Mouse (Mus musculus): Measurements from ENCODE around the gene Zc3h15. TPM values are rescaled to one million over a fixed set of nuclear protein-coding genes. Genes with fewer than 3 reads are reported as not detected.

Gene Zc3h15
- total RNA-seq, 2 experiments from 2014 or later, result 133 to 134 TPM

DNA sequence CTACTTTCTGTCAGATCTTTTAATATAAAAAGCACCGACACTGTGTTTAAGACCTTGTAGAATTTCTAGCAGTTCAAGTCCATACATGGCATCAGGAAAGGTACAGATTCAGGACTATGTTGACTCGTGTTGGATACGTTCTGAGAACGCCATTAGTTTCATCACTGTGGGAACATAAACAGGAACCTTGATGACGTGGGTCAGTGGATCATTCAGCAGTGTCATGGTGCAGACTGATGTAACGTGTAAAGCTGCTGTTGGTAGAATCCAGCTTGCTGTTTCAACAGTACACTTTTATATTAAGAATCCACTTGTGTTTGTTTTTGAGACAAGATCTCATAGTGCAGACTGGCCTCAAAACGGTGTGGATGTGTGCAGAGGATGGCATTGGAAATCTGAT lies 28.8 kb downstream of the Zc3h15 start:
- intact Hi-C loops (cut with DNase I), result no loop called here
- no peak for DNase-seq (ENCODE audit: low spot score in 2 of 2)

DNA sequence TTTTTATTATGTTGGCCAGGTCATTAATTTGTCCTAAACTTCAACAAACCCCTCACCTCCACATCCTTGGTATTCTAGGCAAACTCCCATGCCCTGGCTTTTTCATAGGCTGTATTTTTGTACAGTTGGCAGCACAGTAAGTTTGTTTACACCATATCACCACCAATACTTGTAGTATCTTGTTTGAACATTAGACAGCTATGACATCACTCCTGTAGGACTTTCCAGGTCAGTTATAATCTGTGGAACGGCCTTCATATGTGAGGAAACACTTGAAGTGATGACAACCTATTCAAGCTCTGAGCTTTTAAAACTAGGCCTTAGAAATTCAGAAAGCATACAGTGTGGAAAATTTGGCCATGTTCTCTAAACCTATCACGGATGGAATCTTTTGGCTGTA lies 29.6 kb downstream of the Zc3h15 start:
- intact Hi-C loops (cut with DNase I), result no loop called here

DNA sequence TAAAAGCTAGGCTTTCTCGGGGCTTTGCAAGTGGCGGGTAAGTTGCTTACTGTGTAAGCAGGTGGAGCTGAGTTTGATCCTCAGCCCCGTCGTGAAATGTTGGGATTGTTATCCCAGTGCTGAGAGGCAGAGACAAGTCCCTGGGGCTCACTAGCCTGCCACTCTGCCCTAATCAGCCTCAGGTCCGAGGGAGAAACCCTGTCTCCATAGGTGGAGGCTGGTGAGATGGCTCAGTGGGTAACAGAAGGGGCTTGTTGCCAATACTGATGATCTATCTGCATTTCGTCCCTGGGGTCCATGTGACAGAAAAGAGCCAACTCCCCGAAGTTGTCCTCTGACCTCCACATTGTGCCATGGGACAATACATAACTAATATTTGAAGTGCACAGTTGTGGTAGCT lies 30.2 kb downstream of the Zc3h15 start:
- no peak for DNase-seq (ENCODE audit: low spot score in 2 of 2)
- intact Hi-C loops (cut with DNase I), result no loop called here

More for the DNA sequence above, 29.6 kb downstream of the Zc3h15 start:
- no peak for DNase-seq (ENCODE audit: low spot score in 2 of 2)

DNA sequence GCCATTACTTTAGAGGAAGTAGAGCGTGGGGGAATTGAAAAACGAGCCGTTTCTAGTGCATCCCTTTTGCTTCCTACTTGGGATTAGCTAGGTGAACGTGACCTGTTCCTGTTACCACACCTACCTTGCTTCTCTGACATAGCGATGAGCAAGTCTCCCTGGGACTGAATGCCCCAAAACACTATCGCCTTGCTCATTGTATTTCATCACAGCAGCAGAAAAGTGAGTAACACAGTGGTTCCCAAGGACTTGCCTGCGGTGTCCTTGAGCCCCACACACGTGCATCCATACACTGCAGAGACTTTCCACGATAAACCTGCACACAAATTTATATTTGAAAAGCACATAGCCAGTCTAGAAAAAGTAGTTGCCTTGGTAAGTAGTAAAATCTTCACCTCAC lies 30.7 kb downstream of the Zc3h15 start:
- intact Hi-C loops (cut with DNase I), result no loop called here

DNA sequence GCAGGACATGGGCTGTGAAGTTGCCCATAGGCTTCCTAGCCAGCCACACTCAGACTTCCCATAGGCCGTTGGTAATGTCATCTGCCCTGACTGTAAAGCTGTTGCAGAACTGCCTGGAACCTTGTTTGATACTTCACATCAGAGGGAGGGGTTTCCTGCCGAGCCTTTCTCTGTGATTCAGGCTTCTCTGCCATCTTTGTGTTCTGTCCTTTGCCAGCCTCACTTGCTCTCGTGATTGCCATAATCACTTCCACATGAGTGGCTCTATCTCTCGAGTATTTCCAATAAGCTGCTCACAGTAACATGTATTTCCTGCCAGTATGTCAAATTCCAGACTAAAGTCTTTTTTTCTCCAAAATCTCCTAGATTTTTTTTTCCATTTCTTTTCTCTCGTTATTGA lies 31.4 kb downstream of the Zc3h15 start:
- no peak for DNase-seq (ENCODE audit: low spot score in 2 of 2)
- intact Hi-C loops (cut with DNase I), result no loop called here

More for the DNA sequence above, 30.7 kb downstream of the Zc3h15 start:
- DNase-seq (ENCODE audit: low spot score in 2 of 2), result no peak

DNA sequence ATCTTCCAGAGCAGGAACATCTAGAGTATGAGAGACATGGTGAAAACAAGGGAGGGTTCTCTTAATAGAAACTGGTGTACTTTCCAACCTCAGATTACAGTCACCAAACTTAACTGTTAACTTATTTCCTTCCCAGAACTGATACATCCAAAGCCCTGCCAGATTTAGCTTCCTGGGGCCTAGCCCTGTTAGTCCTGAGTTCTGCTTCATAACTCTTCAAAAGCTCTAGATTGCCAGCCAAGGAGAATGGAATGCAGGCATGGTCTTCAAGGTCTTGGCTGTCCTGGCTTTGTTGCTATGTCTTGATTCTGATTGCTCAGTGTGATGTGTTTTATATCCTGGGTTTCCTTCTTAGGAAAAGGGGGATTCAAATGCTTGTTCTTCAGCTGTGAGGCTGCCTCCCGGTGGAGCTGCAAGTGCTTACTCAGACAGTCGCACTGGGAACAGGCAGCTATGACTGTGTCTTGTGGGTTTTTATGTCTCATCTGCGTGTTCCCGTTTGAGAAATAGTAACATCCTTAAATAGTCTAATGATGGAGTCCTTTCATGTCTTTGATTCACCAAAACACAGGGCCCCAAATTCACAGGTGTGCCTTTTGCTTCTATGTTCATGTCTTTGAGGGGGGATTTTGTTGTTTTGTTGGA lies 32.1 kb downstream of the Zc3h15 start:
- intact Hi-C loops (cut with DNase I), result no loop called here
- DNase-seq (ENCODE audit: low spot score in 2 of 2), result no peak

DNA sequence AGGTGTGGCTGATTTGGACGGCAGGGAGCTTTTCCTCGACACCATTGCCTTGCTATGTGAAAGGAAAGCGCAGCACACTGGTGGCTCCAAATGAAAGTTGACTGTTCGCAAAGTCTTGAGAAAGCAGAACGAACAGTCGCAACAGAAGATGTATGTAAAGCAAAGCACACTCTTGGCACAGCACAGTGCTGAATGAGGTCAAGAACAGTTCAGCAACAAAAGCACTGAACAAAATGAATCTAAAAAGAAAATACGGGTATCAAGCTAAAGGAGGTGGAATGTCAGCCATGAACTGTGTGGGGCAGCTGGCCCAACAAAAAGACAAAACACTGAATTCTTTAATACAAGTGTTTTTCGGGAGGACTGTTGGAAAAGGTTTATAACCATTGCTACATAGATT lies 37.1 kb downstream of the Zc3h15 start:
- intact Hi-C loops (cut with DNase I), result no loop called here

DNA sequence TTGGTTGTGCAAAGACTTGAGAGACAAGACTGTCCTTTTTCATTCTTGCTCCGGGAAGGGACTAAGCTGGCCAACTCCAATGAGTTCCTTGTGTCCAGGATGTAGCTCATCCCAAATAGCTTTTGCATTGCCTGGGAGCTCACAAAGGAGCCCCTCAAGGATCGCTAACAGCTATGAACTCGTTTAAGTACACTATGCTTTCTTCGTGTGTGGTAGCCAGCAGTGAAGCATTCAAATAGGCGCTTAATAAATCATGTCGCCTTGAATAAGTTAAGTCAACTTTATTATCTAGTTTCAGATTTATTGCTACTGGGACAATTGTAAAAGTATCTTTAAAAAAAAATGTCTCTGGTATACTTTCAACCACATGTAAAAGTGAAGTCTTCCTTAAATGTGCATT lies 37.5 kb downstream of the Zc3h15 start:
- intact Hi-C loops (cut with DNase I), result no loop called here
- no peak for DNase-seq (ENCODE audit: low spot score in 2 of 2)

More for the DNA sequence above, 37.1 kb downstream of the Zc3h15 start:
- no peak for DNase-seq (ENCODE audit: low spot score in 2 of 2)

DNA sequence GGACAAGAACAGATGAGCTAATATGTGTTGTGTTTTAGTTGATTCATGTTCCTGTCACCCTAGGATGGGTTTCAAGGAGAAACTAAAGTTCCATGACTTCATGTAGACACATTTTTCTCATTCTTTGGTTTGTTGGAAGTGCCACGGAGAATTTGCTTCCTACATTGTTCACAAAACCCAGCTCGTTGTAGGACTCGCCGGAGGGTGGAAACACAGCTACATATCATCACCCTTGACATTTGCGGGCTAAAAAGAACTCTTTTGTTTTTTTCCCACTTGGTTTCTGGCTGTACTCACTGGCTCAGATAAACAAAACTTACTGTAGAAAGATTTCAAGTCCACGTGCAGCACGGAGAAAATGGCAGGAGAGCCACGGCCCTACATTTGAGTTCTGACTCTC lies 38.0 kb downstream of the Zc3h15 start:
- DNase-seq (ENCODE audit: low spot score in 2 of 2), result no peak
- intact Hi-C loops (cut with DNase I), result no loop called here

DNA sequence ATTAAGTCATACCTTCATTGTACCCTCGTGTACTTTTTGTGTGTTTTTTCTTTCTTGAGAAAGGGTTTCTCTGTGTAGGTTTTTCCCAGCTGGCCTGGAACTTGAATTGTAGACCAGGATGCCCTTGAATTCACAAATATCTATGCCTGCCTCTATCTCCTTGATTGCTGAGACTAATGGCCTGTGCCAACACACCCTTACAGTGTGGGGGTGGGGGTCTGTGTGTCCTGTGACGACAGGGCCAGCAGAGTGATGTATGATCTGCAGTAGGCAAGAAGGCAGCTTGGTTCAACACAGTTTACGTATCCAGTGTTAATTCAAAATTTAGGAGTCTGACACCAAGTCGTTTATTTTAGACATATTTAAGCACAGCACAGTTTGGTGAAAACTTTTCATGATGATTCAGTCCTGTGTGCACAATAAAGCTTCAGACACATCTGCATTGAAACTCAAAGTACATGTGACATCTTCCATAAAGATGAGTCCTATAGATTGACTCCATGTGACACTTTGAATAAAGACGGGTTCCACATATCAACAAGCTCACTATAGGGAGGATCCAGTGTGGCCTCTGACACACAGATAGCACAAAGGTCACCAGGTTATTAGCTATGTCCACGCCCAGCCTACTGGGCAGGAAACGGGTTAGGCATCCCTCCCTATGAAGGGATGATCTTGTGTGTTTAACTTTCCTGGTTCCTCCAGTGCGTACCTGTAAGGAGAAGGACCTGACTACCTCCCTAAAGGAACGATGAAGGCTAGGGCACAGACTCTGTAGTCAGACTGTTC lies 39.7 kb downstream of the Zc3h15 start:
- no peak for DNase-seq (ENCODE audit: low spot score in 2 of 2)
- intact Hi-C loops (cut with DNase I), result no loop called here

DNA sequence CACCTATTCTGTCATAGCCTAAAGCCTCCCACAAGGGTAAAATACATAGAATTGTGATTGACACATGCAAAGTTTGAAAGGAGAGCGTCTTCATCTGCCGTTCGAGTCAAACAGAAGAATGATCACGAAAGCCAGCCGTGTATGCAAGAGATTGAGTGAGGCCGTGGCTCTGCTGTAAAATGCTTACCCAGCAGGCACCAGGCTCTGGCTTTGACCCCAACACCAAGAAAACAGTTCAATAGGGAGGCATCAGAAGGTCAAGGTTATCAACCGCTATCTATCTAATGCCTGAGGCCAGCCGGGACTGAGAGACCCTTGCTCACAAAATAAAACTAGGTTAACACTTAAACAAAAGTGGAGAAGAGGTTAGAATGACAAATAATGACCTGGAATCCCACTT lies 40.5 kb downstream of the Zc3h15 start:
- intact Hi-C loops (cut with DNase I), result no loop called here
- DNase-seq (ENCODE audit: low spot score in 2 of 2), result no peak

DNA sequence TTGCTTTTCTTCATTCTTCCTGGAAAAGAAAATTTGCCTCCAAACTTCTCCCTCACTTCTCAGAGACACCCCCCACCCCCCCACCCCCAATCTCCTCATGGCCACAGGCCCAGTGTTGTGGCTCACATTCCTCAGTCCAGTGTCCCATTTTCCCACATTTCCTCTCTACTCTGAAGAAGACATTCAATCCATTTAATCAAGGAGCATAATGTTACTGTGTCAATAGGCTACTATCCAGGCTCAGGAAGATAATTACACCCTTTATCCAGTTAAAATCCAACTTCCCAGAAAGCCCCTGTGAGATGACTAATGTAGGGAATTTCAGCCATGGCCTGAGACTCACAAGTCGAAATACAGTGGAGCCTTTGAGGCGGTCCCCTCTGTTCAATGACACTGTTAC lies 46.1 kb downstream of the Zc3h15 start:
- DNase-seq (ENCODE audit: low spot score in 2 of 2), result no peak
- intact Hi-C loops (cut with DNase I), result no loop called here

DNA sequence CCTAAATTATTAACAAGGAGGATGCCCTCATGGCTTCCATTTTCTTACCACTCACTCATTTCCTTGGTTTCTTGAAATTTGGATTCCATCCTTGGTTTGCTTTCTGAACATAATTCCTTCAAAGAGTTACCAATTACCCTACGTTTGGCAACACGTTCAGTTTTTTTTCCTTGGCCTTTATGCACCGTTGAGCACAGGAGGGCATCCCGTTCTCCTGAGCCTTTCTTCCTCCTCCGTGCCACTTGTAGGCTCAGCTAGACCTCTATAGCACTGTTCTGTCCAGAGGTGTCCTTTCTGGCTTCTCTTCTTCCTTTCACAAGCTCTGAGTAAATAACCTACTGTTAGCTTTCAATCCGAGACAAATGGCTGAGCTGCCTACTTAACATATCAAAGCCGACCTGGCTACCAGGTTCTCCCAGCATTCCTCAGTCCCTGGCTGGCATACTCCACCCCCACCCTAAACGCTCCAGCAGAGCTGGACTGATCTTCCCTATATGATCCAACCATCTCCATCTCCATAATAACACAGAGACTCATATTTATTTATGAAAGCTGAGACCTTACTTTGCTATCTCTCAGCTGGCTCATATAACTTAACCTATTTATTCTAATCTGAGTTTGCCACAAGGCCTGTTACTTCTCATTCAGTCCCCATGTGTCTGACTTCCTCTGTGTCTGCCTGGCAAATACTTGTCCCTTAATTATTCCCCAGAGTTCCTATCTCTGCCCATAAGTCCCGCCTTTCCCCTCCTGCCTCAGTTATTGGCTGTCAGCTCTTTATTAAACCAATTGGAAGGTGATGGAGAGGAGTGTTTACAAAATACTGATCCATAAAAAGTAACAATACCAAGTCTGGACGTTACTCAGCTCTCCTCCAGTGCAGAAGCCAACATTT lies 48.7 kb downstream of the Zc3h15 start:
- no peak for DNase-seq (ENCODE audit: low spot score in 2 of 2)
- intact Hi-C loops (cut with DNase I), result no loop called here

DNA sequence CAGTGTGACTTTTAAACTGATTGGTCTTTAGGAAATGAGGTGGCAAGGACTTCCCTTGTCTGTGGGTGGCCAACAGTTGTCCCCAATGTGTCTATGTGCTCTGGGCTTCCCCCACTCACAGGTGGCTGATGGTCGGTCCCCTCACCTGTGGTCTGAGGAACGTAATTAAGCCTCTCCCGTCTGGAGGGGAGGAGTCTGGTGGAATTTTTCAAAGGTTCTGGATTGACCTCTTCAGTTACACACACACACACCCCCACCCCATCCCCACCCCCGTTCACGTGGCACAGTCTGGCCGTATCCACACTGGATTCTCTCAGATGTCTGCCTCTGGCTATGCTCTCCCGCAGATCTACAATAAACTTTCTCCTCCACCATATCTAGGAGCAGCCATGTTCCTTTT lies 49.8 kb downstream of the Zc3h15 start:
- no peak for DNase-seq (ENCODE audit: low spot score in 2 of 2)
- intact Hi-C loops (cut with DNase I), result no loop called here

DNA sequence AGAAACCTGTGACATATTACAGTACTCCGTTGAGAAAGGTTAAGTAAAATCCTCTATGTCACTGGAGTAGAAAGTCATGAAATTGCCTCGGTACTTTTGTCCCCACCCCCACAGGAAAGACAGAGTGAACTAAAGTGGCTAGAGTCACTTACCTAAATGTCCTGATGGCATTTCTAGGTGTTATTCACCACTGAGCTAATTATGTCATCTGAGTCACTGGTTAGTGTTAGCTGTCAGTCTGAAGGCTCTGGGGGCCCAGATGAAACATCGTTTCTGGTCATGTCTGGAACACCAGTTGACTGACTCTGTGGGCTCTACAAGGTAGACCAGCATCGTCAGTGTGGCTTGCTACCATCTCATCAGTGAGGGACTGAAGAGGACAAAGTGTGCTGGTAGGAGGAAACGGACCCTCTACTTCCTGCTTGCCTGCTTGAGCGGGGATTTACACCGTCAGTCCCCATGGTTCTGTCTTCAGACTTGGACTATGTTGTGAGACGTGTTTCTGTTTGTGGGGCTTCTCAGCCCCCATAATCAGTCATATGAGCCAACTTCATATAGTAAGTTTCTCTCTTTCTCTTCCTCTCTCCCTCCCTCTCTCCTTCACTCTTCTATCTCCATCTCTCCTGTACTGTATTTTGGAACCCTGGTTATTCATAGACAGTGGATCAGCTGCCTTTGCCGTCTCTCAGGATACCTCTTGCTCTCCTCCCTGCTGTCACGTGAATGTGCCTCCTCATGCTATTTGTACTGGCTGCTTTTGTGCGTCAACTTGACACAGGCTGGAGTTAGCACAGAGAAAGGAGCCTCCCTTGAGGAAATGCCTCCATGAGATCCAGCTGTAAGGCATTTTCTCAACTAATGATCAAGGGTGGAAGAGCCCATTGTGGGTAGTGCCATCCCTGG lies 51.4 kb downstream of the Zc3h15 start:
- DNase-seq (ENCODE audit: low spot score in 2 of 2), result no peak
- intact Hi-C loops (cut with DNase I), result no loop called here

DNA sequence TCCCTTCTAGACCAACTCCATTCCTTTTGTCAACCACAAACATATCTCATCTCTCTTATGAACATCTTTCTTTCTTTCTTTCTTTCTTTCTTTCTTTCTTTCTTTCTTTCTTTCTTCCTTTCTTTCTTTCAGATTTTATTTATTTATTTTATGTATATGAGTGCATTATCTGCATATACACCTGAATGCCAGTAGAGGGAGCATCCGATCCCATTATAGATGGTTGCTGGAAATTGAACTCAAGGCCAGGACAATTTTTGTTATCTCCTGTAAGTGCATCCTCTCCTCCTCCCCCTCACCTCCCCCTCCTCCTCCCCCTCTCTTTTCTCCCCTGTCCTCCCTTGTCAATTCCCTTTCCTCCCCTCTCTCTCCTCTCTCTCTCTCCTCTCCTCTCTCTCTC lies 54.2 kb downstream of the Zc3h15 start:
- no peak for DNase-seq (ENCODE audit: low spot score in 2 of 2)
- intact Hi-C loops (cut with DNase I), result no loop called here

DNA sequence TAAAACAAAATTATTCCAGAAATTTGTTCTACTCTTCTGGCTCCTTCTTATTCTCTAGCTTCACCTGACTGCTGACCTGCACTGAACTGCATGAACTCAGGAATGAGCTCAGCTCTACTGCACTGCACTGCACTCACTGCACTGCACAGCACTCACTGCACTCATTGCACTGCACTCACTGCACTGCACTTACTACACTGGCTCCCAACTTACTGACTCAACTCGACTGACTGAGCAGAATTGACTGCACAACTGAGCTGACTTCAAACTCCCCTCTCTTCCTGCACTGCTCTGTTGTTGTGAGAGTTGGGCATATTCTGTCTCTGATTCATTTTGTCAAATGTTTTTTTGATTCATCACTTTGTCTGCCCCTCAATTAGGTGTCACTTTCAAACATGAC lies 55.1 kb downstream of the Zc3h15 start:
- DNase-seq (ENCODE audit: low spot score in 2 of 2), result no peak
- intact Hi-C loops (cut with DNase I), result no loop called here

DNA sequence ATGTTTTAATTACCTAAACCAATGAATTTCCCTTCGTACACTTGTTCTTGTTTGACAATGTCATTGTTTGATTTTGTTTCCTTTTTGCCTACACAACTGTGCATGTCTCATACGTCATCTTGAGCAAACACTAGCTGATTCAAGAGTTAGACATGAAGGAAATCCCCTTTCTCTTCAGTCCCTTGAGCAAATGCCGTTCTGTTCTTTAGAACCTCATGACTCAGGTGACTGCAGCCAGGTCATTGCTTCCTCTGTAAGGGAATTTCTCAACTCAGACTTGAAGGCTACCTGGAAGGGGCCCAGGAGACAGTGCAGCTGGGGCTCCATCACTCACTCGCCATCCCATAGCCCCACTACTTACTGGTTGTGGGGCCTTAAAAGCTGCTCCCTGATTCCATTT lies 56.4 kb downstream of the Zc3h15 start:
- no peak for DNase-seq (ENCODE audit: low spot score in 2 of 2)
- intact Hi-C loops (cut with DNase I), result no loop called here

DNA sequence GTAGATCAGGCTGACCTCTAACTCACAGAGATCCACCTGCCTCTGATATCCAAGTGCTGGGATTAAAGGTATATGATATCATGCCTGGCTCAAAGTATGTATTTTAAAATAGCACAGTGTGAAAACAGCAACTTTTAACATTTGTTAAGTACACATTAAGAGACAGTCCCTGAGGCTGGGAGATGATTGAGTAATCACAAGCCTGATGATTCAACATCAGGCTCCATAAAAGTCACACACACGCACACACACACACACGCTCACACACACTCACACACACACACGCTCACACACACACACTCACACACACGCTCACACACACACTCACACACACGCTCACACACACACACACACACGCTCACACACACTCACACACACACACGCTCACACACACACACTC lies 58.2 kb downstream of the Zc3h15 start:
- intact Hi-C loops (cut with DNase I), result loop anchor here (1.0 kb wide), 1 partner anchor 22 kb away; the partner anchor contains the start of gene Itgav

More for the DNA sequence above, 58.2 kb downstream of the Zc3h15 start:
- DNase-seq (ENCODE audit: low spot score in 2 of 2), result no peak
